Mouse (Mus musculus): ENCODE results near the gene Kcne2.

The Kcne2 gene

GRCm38 (mm10) chr16:92309126-92309525, 16.9 kb downstream of the Kcne2 start:
- DNase-seq (ENCODE audit: extremely low read depth, low read depth, low spot score) = no peak

- DNase-seq (ENCODE audit: extremely low read depth, low read depth, low spot score) = no peak
Observed at GRCm38 (mm10) chr16:92313953-92314741, 22.0 kb downstream of the Kcne2 start.

DNA sequence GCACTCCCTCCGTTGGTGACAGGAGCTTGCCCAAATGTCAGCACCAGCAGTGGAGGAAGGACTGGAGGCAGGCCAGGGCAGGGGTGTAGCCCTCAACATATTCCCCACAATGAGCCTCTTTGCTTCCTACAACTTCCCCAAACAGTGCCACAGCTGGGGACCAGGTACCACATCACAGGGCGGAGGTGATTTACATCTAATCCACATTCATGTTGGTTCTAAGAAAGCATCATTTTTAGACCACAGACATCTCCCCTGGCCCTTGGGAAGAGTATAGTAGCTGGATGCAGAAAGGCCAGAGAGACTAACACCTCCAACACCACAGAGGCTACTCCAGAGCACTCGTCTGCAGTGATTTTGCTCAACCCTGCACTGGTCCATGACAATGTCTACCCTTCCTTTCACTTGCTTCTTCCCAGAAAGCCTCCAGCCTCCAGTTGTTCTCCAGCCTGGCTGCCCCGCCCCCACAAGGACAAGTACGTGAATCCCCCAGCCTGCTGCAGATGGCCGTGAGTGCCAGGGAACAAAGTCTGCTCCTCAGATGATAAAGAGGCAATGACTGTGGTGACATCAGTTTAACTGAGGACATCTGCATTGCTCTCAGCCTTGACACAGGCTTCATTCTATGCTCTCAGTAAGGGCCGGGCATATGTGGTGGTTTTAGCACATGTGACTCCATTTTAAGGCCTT, 24.0 kb downstream of the Kcne2 start:
- no peak for DNase-seq (ENCODE audit: extremely low read depth, low read depth, low spot score)

DNA sequence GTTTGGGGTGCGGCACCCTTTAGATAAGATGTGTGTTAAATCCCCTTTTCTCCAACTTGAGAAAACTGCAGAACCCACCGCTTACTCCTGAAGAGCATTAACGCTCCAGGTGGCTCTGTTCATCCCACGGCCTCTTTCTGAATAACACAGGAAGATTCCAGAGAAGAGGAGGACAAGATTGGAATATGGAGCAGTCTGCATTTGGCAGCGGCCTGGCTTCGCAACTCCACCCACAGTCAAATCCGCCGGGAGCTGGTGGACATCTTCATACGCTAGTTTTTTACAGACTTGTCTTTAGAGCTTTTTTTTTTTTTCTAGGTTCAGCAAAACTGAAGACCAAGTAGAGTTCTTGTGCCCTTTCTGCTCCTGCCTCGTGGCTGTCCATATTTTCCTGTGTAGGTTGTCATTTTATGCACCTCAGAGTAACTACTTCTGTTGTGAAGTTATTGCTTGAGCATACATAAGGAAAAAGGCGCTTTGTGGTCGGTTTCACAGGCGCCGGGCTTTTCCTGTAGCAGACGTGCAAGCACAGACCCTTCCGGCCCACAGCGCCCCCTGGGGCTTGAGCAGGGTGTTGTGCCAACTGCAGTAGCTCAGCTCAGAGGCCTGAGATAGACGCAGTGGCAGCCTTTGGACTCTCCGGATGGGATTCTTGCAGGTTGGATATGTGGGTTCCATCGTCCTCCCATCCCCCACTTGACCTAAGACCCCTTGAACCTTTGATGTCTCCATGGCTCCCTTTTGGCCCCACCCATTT, 27.3 kb downstream of the Kcne2 start:
- no peak for DNase-seq (ENCODE audit: extremely low read depth, low read depth, low spot score)

GRCm38 (mm10) chr16:92320361-92320760, 28.2 kb downstream of the Kcne2 start:
- DNase-seq (ENCODE audit: extremely low read depth, low read depth, low spot score) = no peak

DNA sequence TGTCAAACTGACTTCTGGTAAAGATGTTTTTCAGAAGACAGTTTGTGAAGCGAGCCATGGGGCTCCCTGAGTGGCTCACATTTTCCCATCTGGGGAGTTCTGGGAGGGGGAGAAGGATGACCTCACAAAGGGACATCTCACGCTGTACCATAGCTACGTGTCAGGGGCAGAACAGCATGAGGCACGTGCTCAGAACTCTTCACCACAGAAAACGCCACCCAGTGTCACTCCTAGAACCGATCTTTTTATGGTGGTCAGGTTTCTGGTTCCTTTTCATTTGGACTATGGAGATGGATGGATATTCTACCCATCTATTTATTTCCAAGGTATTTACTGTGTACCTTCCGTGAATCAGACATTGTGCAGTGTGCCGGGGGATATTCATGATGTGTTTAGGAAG, 29.2 kb downstream of the Kcne2 start, which contains the start of gene Fam243:
TSS of gene Fam243 (minus strand) at position 101 of the 400 bp plus-strand sequence.
- DNase-seq (ENCODE audit: extremely low read depth, low read depth, low spot score) = no peak

- no peak for DNase-seq (ENCODE audit: extremely low read depth, low read depth, low spot score)
Observed at GRCm38 (mm10) chr16:92324309-92325061, 32.3 kb downstream of the Kcne2 start.

DNA sequence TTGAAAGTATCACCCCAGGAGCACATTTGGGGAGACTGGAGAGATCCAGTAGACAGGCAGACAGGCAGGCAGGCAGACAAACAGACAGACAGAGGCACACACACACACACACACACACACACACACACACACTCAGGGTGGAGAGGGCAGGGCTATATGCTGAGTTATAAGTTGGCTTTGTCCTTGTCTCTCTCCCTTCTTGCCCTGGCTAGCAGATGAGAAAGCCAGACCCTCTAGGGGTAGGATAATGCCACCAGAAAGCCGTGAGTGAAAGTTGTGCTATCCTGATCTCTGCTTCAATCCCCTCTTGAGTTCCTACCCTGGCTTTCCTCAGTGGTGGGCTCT, 32.8 kb downstream of the Kcne2 start:
- DNase-seq (ENCODE audit: extremely low read depth, low read depth, low spot score) = no peak

DNA sequence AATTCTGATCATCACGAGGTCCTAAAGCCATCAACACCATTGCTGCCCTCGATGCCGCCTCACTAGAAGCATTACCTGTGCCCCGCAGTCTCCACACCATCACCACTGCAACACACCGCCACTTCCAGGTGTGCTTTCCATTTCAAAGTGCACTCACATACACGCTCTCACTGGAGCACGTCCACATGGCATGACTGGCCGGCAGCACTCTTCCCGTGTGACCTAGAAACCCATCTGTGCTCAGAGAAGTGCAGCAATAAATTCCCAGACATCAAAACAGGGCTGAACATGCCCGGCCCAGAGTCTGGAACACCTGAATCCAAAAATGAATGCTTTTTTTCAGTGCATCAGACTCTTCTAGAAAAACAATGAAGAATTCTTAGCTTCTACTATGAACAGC, 35.7 kb downstream of the Kcne2 start:
- no peak for DNase-seq (ENCODE audit: extremely low read depth, low read depth, low spot score)

- DNase-seq (ENCODE audit: extremely low read depth, low read depth, low spot score) = no peak
Observed at GRCm38 (mm10) chr16:92330966-92331365, 38.8 kb downstream of the Kcne2 start.

DNA sequence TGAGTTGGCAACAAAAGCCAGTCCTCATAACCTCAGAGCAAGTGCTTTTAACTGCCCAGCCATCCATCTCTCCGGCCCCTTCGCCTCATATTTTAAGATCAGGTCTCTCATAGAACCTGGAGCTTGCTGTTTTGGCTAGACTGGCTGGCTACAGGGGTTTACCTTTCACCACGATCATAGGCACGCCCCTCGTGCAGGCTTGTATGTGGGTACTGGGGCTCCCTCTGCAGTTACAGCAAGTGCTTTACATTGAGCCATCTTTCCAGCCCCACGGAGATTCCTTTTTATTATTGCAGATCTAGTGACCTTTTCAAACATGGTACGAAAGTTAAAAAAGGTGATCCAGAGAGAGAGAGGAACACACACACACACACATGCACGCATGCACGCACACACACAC, 42.4 kb downstream of the Kcne2 start:
- no peak for DNase-seq (ENCODE audit: extremely low read depth, low read depth, low spot score)

GRCm38 (mm10) chr16:92336280-92336679, 44.1 kb downstream of the Kcne2 start:
- no peak for DNase-seq (ENCODE audit: extremely low read depth, low read depth, low spot score)

DNA sequence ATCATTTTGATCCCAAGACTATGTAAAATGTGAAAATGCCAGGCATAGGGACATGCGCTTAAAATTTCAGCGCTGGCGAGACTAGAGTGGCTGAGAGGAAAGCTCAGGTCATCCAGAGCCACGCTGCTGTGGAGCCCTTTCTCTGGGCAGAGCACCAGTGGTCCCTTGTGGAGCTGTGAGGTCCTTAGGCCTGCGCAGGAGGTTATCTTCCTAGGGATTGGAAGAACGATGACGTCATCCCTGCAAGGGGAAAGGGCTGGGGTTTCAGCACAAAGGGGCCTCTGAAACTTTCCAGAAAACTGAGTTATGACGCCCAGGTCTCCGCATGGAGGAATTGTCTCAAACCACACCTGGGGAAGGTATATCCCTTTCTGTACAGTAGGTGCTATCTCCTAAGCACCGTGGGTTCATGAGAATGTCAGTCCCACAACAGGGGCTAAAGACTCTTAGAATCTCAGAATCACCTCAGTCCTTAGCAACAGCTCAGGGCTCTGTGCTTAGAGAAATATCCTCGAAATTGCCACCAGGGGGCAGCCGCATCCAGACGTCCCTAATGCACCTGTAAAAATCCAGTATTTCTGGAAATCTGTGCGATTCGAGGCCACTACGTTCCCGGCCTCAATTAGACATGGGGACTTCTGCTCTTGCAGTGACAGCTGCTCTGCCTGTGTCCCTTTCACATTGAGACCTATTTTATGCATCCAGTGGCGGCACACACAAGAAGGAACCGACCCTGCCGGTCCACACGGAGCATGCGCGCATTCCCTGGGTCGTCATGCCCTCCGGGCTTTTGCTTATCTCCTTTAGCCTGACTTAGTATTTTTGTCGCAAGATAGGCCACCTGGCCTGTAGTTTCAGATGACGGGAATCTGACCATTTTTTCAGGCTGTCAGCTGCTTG, 48.7 kb downstream of the Kcne2 start:
- no peak for DNase-seq (ENCODE audit: extremely low read depth, low read depth, low spot score)

- DNase-seq (ENCODE audit: extremely low read depth, low read depth, low spot score) = no peak
Observed at GRCm38 (mm10) chr16:92345177-92345576, 53.0 kb downstream of the Kcne2 start.

DNA sequence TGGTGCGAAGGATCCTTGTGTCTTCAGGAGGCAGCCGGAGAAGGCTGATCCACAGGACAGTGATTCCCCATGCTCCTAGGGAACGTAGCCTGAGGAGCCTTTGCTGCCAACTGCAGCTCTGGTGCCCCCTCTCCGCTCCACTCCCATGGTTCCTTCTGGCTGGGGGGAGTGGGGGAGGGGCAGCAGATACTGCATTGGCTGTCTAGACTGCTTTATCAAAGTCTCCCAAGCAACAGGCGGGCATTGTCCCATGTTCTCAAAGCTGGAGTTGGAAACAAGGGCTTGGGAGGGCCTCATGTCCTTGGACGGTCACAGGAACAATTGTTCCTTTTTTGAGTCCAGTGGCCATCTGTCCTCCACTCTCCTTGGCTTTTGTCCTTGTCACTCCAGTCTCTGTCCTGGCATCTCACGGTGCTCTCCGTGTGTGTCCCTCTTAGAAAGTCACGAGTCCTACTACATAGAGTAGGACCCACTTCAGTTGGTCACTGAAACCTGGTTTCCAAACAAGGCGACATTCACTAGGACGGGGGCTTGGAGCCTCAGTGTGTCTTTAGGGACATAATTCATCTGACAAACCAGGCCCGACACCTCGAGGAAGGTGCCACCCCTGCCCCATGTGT, 54.2 kb downstream of the Kcne2 start:
- DNase-seq (ENCODE audit: extremely low read depth, low read depth, low spot score) = no peak

Measured in fat pad, adult 2 months (tissue).